Mouse (Mus musculus): ENCODE measurements around the gene Lpp. TPM values are rescaled to one million over a fixed set of nuclear protein-coding genes. Genes with fewer than 3 reads are reported as not detected.

Lpp gene
- polyA plus RNA-seq, 1 experiment: 0.09 TPM

DNA sequence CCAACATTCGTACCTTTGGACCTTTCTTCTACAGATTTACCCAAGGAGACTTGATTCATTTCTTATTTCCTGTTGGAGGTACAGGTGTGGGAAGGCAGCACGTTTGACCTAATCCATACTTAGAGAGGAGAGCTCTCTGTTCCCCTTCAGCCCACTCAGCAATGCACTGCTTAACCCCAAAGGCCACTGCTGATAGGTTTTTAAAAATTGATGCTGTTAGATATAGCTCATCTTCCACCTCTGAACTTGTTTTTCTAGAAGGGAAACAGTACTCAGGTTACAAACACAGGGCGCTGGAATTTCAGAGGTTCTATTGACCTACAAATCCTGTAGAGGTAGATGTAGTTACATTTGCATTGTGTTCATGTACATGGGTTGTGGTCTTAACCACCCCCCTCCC lies 80.7 kb downstream of the Lpp start:
- TF ChIP-seq GATA1 (IDR thresholded peaks at IDR 0.05; ENCODE audit: borderline replicate concordance, low read length) (no peak), FLI1 (IDR thresholded peaks at IDR 0.05; ENCODE audit: low read length) (no peak)
- Histone ChIP-seq H3K4me1 (peaks cover 5% of the 10 kb centered on the region), H3K9me3 (no peaks in the 10 kb centered on the region), H3K27me3 (replicated peaks) (peaks cover 4% of the 10 kb centered on the region), H3K4me3 (replicated peaks) (no peak overlapping the region), H3K36me3 (replicated peaks; ENCODE audit: low read length) (no peaks in the 10 kb centered on the region)

DNA sequence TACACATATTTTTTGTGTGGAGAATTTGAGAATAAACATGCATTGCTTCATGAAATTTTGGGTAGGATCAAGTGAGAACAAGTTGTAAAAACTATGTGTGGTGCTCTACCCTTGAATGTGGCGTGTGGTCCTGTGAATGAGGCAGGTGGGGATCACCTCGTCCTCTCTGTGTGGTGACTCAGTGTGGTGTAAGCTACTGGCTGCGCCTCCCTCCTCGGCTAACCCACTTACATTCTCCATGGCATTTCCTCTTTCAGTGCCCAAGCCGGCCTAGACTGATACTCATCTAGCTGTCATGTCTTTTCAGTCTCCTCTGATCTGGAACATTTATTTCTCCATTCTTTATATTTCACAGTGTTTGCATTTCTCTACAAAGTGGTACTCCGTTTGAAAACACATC lies 81.5 kb downstream of the Lpp start:
- H3K9me3 ChIP-seq: no peaks in the 10 kb centered on the region
- no peaks in the 10 kb centered on the region for H3K36me3 ChIP-seq (replicated peaks; ENCODE audit: low read length)
- TF ChIP-seq FLI1 (IDR thresholded peaks at IDR 0.05; ENCODE audit: low read length): no peak
- no peak for TF ChIP-seq GATA1 (IDR thresholded peaks at IDR 0.05; ENCODE audit: borderline replicate concordance, low read length)
- H3K4me3 ChIP-seq (replicated peaks): no peak overlapping the region
- peaks cover 6% of the 10 kb centered on the region for H3K27me3 ChIP-seq (replicated peaks)
- H3K4me1 ChIP-seq: peaks cover 5% of the 10 kb centered on the region

DNA sequence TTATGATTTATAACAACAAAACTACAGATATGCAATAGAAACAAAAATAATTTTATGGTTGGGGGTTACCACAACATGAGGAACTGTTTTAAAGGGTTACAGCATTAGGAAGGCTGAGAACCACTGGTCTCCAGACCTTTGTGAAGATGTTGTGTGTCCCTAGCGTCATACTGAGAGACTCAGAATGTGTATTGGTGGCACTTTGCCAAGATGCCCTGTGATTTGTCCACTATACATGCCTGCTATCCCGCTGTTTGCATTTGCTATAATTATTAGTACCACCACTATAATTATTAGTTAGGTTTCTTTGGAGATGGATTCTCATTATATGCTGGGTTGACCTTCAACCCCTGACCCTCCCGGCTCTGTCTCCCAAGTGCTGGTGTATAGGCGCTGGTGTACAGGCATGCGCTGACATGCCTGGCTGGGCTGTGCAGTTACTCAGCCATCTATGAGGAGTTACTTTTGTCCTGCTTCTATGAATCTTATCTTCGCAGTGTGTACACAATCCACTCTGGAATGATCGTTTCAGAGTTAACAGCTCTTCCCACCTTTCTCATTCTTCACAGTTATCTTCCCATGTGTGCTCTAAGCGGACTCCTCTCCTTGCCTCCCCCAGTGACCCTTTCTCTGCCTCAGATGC lies 82.1 kb downstream of the Lpp start:
- Histone ChIP-seq H3K27me3 (replicated peaks) (peaks cover 6% of the 10 kb centered on the region), H3K36me3 (replicated peaks; ENCODE audit: low read length) (no peaks in the 10 kb centered on the region), H3K4me3 (replicated peaks) (no peak overlapping the region), H3K4me1 (peaks cover 5% of the 10 kb centered on the region), H3K9me3 (no peaks in the 10 kb centered on the region)
- TF ChIP-seq GATA1 (IDR thresholded peaks at IDR 0.05; ENCODE audit: borderline replicate concordance, low read length): no peak
- no peak for TF ChIP-seq FLI1 (IDR thresholded peaks at IDR 0.05; ENCODE audit: low read length)

DNA sequence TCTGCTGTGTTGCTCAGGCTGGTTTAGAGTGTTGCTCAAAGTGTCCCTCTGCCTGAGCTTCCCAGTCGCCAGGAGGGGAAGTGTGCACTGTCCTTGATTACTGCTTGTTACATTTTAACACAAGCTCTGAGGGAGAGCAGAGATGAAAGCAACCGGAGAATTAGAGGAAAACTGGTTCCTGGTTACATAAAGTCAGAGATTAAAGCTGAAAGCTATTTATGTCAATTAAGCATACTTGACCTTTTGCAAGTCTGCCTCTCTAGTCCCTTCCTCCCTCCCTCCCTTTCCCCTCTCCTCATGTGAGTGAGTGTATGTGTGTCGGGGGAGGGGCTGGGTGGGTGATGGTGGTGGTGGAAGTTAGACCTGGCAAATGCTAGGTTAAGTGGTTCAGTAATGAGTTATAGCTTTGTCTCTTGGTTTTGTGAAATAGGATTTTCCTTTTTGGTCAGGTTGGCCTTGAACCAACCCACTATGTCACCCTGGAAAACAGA lies 83.6 kb downstream of the Lpp start:
- TF ChIP-seq GATA1 (IDR thresholded peaks at IDR 0.05; ENCODE audit: borderline replicate concordance, low read length) (no peak), FLI1 (IDR thresholded peaks at IDR 0.05; ENCODE audit: low read length) (no peak)
- no peaks in the 10 kb centered on the region for H3K36me3 ChIP-seq (replicated peaks; ENCODE audit: low read length)
- H3K9me3 ChIP-seq: no peaks in the 10 kb centered on the region
- no peak overlapping the region for H3K4me3 ChIP-seq (replicated peaks)
- H3K4me1 ChIP-seq: peaks cover 5% of the 10 kb centered on the region
- peaks cover 6% of the 10 kb centered on the region for H3K27me3 ChIP-seq (replicated peaks)

DNA sequence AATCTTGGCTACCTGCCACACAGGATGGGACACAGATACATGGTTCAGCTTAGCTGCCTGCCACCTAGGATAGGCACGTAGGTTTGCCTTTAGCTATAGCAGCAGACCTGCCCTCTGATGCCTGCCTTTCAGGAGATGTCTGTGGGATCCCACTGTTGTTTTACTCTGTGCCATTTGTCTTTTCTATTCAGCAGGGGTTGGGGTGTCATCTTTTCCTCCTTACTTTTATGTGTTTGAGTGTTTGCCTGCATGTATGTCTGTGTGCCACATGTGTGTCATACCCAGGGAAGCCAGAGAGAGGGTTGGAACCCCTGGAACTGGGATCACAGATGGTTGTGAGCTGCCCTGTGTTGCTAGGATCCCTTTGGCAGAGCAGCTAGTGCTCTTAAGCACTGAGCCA lies 84.7 kb downstream of the Lpp start:
- no peak for TF ChIP-seq FLI1 (IDR thresholded peaks at IDR 0.05; ENCODE audit: low read length)
- no peak for TF ChIP-seq GATA1 (IDR thresholded peaks at IDR 0.05; ENCODE audit: borderline replicate concordance, low read length)
- Histone ChIP-seq H3K4me3 (replicated peaks) (no peak overlapping the region), H3K36me3 (replicated peaks; ENCODE audit: low read length) (no peaks in the 10 kb centered on the region)

DNA sequence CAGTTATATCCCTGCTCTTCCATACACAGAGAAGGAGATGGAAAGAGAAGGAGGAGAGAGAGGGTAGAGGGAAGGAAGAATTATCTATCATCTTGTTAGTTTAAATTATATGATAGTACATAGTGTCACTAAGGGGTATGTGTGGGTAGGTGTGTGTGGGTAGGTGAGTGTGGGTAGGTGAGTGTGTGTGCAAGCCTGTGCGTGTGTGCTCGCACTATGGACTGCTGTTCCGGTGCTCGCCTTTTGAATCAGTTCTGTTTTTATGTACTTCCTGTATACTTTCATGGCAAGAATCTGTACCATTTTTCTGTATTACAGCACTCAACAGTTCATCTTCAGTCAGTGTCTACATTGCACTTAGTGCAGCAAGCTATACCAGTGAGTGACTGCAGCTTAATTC lies 85.5 kb downstream of the Lpp start:
- H3K4me3 ChIP-seq (replicated peaks): no peak overlapping the region
- H3K36me3 ChIP-seq (replicated peaks; ENCODE audit: low read length): no peaks in the 10 kb centered on the region
- H3K4me1 ChIP-seq: peaks cover 5% of the 10 kb centered on the region
- H3K9me3 ChIP-seq: no peaks in the 10 kb centered on the region
- peaks cover 4% of the 10 kb centered on the region for H3K27me3 ChIP-seq (replicated peaks)
- TF ChIP-seq FLI1 (IDR thresholded peaks at IDR 0.05; ENCODE audit: low read length) (no peak), GATA1 (IDR thresholded peaks at IDR 0.05; ENCODE audit: borderline replicate concordance, low read length) (no peak)

More for the DNA sequence above, 84.7 kb downstream of the Lpp start:
- Histone ChIP-seq H3K27me3 (replicated peaks) (peaks cover 4% of the 10 kb centered on the region), H3K4me1 (peaks cover 5% of the 10 kb centered on the region), H3K9me3 (no peaks in the 10 kb centered on the region)

DNA sequence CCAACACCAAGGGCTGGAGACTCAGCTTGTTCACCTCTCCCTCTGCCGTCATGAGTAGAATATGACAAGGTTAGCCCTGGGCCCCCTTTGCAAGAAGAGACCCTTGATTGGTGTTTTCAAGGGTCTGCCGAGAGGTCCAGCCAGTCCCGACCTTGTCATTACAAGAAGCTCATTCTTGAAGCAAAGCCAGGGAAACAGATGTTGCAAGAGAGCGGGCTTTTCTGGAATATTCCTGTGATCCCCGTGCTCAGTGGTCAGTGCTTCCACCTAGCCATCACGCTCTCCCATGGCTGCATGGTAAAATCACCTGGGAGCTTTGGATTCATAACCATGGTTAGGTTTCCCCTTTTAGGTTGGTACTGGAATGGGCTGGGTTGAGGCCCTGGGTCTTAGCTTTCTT lies 89.3 kb downstream of the Lpp start:
- H3K9me3 ChIP-seq: 0 out of 2 replicates have a peak, but pooled peaks cover 6% of the 10 kb centered on the region
- H3K4me3 ChIP-seq (replicated peaks): no peak overlapping the region
- TF ChIP-seq FLI1 (IDR thresholded peaks at IDR 0.05; ENCODE audit: low read length): no peak
- TF ChIP-seq GATA1 (IDR thresholded peaks at IDR 0.05; ENCODE audit: borderline replicate concordance, low read length): no peak
- H3K36me3 ChIP-seq (replicated peaks; ENCODE audit: low read length): no peaks in the 10 kb centered on the region
- H3K4me1 ChIP-seq: peaks cover 4% of the 10 kb centered on the region; the same call in 1 of the 2 replicates
- H3K27me3 ChIP-seq (replicated peaks): peaks cover 4% of the 10 kb centered on the region

DNA sequence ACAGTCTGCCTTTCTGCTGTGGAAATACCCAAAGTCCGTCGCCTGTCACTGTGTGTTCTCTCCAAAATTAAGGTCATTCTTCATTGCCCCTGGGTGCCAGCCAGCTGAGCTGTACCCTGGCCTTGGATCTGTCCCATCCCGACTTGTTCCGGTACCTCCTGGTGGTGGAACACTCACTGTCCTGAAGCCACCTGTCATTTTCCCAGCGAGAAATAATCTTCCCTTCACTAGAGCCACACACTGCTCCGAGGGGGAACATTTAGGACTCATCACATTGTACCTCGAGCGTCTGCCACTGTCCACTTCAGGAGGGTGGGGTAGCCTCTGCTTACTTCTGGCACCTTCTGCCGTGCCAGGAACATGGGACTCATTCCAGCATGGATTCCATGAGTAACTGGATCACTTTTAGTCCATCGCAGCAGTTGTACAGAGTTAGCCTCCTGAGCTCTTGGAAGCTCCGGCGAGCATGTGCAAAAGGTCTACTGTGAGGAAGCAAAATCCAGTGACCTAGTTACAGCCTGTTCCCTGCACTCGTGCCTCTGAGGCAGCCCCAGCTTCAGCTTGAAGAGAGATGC lies 90.3 kb downstream of the Lpp start:
- Histone ChIP-seq H3K9me3 (0 out of 2 replicates have a peak, but pooled peaks cover 6% of the 10 kb centered on the region), H3K4me1 (peaks cover 4% of the 10 kb centered on the region; the same call in 1 of the 2 replicates), H3K27me3 (replicated peaks) (peaks cover 2% of the 10 kb centered on the region), H3K4me3 (replicated peaks) (no peak overlapping the region), H3K36me3 (replicated peaks; ENCODE audit: low read length) (no peaks in the 10 kb centered on the region)
- TF ChIP-seq FLI1 (IDR thresholded peaks at IDR 0.05; ENCODE audit: low read length) (no peak), GATA1 (IDR thresholded peaks at IDR 0.05; ENCODE audit: borderline replicate concordance, low read length) (no peak)

DNA sequence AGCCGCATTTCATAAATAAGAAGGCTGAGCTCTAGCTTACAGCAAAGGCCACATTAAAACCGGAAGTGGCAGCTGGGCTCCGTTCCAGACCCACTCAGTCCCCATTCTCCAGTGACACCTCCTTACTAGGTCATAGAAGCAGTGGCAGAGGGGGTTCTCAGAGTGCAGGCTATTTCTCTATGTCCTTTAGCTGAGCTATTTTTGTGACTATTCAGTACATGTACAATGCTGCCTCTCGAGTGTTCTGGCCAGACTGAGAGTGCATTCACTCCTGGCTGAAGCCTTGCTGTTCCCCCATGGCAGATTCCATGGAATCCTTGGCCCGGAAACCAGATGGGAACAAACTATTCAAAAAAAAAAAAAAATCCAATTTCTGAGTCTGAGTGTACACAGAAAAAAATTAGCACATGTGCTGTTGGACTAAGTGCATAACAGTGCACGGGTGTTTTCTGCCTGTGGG lies 94.5 kb downstream of the Lpp start:
- Histone ChIP-seq H3K27me3 (replicated peaks) (peaks cover 6% of the 10 kb centered on the region), H3K4me3 (replicated peaks) (no peak overlapping the region), H3K36me3 (replicated peaks; ENCODE audit: low read length) (no peaks in the 10 kb centered on the region), H3K4me1 (peaks cover 8% of the 10 kb centered on the region; the same call in 1 of the 2 replicates), H3K9me3 (0 out of 2 replicates have a peak, but pooled peaks cover 6% of the 10 kb centered on the region)
- no peak for TF ChIP-seq GATA1 (IDR thresholded peaks at IDR 0.05; ENCODE audit: borderline replicate concordance, low read length)
- no peak for TF ChIP-seq FLI1 (IDR thresholded peaks at IDR 0.05; ENCODE audit: low read length)

Data from megakaryocyte, embryonic 14.5 days (primary cell).